Mouse (Mus musculus) thymus, postnatal 0 days (tissue): ENCODE results near the gene S100a13. TPM values are rescaled to one million over a fixed set of nuclear protein-coding genes. Genes with fewer than 3 reads are reported as not detected.

ENCODE experiments used
- DNase-seq: peaks from one replicate; pipeline ENCODE4 v3.0.0-alpha.2; 2015; ENCODE audit warnings: low spot score
- polyA plus RNA-seq: library from polyadenylated mRNA; unstranded; fragments of >200 nt; fragmentation: Nextera tagmentation; extraction: Ambion mirVana; gene quantifications from 2 replicates; pipeline ENCODE4 v1.2.1, GENCODE M21; 2015

The S100a13 gene
- polyA plus RNA-seq, 1 experiment from 2014 or later = 146 TPM

- DNase-seq = no peak
These were observed 7.9 kb upstream of the S100a13 start for GRCm38 (mm10) chr3:90506362-90506761.

DNA sequence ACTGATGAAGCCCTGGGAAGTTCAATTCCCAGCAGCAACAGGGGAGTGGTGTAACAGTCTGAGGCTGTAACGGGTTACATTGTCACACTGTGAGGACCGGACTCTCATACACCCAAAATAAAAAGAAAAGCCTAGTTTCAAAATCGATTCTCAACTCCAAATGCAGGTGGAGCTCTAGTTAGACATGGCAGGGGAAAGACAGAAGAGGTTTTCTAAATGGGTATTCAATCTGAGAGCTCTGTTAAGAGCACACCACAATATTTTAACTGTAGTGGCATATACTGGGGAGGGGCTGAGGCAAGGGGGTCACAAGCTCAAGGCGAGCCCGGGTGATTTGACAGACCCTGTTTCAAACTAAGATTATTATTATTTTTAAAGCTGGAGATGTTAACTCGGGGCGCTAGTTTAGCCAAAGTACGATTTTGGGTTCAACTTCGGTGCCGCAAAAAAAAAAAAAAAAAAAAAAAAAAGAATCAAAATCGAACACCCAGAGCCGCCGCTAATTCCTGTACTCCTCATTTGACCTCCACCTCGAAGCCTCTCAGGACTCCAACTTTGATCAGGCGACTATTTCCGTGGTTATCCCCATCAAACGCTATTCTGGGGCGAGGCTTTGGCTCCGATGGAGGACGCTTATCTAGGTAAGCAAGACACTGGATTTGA lies 5.8 kb upstream of the S100a13 start:
- no peak for DNase-seq

- peak; percentile 99 for DNase-seq
These were observed 5.1 kb upstream of the S100a13 start, which contains the start of gene Chtop for GRCm38 (mm10) chr3:90508950-90509746. Gene Chtop, minus strand, starts transcription at chr3:90509498.

- DNase-seq = no peak
These were observed 4.5 kb upstream of the S100a13 start for GRCm38 (mm10) chr3:90509747-90510123.

DNA sequence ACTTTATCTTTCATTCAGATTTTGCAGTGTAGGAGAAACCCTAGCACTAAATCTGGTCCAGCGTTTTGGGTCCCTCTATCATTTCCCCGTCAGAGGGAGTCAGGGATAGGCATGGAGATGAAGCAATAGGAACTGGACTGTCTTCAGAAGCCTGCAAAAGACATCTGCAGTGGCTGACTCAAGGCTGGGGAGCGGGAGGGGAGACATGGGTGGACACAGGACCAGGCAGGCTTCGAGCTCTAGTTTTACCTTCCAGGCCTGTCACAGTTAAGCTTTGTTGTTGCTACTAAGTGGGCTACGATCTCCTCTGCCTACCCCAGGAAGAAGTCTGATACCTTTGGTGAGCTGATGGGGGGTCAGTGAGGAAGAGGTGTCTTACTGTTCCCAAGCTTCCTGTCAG lies 2.0 kb upstream of the S100a13 start:
- no peak for DNase-seq

DNA sequence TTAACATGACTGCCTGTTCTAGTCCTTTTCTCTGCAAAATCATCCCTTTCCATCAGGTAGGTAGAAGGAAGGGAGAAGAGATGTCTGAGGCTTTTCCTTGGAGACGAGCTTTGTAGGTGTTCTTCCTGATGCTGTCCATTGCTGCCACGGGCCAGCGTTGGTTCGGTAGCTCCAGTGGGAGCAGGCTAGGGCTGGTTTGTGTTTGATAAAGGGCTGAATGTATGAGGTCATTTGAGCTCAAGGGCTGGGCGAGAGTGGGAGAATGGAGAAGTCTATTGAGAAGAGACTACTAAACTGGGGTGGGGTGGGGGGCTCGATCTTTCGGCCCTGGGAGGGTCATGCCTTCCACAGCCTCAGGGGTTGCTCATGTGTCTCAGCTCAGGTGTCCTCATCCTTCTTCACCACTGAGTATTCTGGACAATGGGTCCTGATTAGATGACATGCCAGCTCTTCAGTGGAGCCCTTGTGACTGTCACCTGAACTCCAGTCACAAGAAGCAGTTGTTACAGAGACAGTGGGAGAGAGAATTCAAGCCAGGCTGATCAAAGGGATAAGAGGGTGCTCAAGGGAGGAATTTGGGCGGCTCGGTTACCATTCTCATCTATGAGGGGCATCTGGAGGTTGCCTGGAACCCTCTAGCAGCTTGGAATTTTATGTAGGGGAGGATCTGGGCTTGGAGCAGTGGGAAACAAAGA lies 1.1 kb upstream of the S100a13 start:
- no peak for DNase-seq

- peak; percentile 48 for DNase-seq
These were observed 456 bp downstream of the S100a13 start for GRCm38 (mm10) chr3:90514691-90515090.

GRCm38 (mm10) chr3:90515242-90515641 lies 1.0 kb downstream of the S100a13 start:
- DNase-seq = no peak

DNA sequence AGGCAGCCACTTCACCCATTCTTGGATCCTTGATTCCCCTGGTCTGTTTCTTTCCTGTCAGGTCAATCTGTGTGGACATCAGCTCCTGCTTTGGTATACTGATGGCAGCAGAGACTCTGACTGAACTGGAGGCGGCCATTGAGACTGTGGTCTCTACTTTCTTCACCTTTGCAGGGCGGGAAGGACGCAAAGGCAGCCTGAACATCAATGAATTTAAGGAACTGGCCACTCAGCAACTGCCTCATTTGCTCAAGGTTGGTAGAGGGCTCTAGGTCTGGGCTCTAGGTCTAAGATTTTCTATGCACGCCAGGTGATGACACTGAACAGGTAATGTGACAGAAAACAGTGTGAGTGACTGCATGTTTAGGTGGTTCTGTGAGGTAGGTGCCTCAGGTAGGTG lies 1.6 kb downstream of the S100a13 start:
- DNase-seq = no peak

DNA sequence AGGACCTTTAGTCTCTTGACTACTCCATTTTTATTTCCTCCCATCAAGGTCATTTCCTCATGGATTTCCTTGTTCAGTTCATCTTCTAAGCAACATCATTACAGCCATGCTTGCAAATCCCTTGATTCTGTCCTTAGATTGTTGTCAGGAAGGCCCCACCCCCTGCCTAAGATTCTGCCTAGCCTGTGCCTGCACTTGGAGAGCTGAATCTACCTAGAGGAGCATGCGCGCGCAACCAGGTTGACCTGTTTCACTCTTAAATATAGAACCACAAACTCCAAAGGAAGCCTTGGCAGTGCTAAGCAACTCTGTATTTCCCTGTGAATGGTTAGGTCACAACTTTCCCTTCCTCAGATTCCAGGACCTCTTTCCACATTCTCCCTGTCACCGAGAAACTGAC lies 3.5 kb downstream of the S100a13 start:
- no peak for DNase-seq

DNA sequence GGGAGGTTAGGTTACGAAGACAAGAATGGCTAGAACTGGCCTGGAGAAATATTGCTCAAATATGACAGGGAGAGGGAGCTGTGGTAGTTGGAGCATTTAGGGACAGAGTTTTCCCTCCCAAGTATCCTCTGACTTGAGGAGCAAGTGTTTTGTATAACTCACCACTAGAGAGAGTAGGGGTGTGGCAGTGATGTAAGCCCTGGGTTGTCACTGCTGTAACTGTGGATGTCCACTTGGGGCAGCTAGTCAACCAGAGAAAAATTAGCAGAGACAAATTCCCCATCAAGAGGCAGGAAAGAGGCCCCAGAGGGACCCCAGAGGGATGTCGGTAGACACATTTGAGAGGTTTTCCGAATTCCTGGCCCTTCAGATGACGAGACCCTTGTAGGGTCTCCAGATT lies 11.2 kb downstream of the S100a13 start:
- DNase-seq = peak; percentile 34

GRCm38 (mm10) chr3:90526076-90526475 lies 11.8 kb downstream of the S100a13 start:
- no peak for DNase-seq

GRCm38 (mm10) chr3:90526580-90526979 lies 12.3 kb downstream of the S100a13 start, which contains the start of gene S100a14:
Gene S100a14, plus strand, starts transcription at chr3:90526856.
- no peak for DNase-seq

GRCm38 (mm10) chr3:90527291-90527873 lies 13.1 kb downstream of the S100a13 start:
- DNase-seq = no peak

GRCm38 (mm10) chr3:90531713-90532112 lies 17.5 kb downstream of the S100a13 start:
- no peak for DNase-seq

GRCm38 (mm10) chr3:90535446-90535845 lies 21.2 kb downstream of the S100a13 start:
- no peak for DNase-seq

DNA sequence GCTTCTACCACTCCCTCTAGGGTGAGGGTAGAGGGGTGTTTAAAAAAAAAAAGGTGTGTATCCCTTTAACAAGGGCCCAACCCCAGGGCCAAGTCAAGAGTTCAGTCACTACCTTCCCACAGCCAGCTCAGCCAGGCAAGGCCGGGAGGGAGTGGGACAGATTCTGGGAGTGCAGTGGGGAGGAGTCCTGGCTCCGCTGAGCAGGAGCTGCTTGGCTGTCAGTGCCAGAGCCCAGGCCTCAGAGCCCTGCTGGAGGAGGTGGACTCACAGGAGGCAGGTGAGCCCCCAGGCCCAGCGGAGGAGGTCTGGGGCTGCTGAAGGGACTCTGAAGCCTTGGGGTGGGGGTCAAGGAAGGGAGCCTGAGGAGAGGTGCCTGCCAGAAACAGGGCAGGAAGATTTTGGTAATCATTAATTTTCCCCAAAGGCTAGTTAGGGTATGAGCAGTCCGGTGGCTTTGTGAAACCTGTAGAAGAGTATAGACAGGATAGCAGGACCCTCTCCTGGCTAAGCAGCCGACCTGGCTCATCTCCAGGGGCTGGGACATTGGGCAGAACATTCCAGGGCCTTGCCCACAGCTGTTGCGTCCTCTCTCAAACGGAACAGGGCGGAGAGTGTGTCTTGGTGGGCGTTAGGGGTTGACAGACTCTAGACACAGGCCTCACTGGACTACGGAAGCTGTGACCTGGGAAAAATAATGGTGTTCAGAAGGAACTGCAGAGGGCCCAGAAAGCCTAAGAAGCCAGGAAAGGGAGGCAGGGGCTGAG lies 23.1 kb downstream of the S100a13 start, which contains the start of gene S100a16:
S100a16 (plus strand) TSS at position 114 of the 764 bp plus-strand sequence.
- DNase-seq = no peak

- no peak for DNase-seq
These were observed 23.7 kb downstream of the S100a13 start for GRCm38 (mm10) chr3:90537905-90538296.

- no peak for DNase-seq
These were observed 26.7 kb downstream of the S100a13 start for GRCm38 (mm10) chr3:90540904-90541303.

- DNase-seq = no peak
These were observed 35.6 kb downstream of the S100a13 start for GRCm38 (mm10) chr3:90549676-90550420.
